Mouse (Mus musculus) kidney, postnatal 4 days (tissue): ENCODE measurements around the gene Lmx1b.

ENCODE experiments used
- DNase-seq, 2 experiments: peaks; one replicate each; pipeline ENCODE4 v3.0.0; 2021; ENCODE audit warnings: mixed read lengths in 2 of 2

Lmx1b gene

DNA sequence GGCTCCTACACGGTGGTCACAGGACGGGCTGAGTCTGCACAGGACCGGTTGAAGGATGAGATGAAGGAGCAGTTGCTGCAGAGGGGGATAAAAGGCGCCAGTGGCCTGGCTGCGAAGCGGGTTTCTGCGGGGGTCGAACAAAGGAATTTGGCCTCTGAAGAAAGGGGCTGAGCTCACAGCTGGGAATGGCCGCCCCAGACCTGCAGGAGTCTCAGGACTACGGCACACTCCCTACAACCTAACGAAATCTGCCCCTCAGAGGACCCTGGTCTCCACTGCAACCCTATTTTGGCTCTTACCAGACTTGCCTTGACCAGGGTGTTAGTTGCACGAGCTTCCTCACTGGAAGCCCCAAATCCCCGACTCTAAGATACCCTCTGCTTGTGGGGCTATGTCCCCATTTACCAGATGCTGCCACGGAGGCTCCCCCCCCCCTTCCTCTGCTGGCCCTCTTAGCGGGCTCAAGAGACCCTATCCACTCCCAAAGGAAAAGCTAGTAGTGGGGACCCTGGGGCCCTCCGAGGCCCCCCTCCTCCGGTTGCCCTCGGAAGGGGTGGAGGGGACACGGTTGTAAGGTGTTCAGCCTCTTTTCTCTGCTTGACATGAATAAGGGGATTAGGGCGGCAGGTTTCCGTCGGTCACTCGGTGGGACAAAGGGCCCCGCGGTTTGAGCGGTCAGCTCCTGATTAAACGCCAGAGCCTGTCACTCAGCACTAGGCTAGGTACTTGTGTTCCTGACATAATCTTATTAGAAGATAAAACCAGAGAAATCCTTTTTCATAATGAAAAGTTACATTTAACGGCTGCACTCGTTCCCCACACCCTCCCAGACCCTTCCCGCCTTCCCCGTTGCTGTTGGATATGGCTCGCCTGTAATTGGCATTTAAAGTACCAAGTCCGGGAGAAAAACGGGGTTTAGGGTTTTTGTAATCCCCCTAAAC is 10.0 kb downstream of the Lmx1b start:
- peak in 1 of 2 experiments; percentile 37 for DNase-seq

DNA sequence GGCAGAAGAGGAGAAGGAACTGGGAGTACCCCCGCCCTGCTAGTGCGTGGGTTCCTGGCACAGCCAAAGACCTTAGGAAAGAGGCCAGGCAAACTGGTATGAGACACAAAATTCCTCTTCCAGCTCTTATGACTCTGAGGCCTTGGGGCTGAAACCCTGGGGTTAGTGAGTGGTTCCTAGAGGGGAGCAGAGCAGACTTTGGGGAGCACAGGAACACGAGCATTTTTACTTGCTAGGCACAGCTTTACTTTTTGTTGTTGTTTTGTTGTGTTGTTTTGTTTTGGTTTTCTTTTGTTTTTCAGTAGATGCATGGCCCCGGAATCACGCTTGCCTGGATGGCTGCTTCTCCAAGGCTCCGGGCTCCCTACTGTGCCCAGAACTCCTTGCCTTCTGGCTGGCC is 10.7 kb downstream of the Lmx1b start:
- peak in 1 of 2 experiments; percentile 28 for DNase-seq

DNA sequence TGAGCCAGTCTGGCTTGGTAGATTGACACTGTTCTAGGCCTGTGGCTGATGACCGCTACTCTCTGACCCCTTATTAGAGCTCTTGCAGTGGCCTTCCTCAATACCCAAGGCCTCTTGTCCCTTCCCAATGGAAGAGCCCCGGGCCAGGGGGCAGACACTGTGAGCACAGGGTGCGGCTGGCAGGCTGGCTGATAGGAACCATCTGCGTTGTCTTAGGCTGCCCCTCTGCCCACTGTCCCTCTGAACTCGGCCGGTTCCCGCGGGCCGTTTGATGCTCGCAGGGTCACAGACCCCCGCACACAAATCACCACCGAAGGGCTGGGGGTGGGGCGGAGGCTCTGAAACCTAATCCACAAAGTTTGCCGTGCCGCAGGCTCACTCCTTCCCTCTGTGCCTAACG is 11.5 kb downstream of the Lmx1b start:
- peak; percentile 54 to 62 for DNase-seq

DNA sequence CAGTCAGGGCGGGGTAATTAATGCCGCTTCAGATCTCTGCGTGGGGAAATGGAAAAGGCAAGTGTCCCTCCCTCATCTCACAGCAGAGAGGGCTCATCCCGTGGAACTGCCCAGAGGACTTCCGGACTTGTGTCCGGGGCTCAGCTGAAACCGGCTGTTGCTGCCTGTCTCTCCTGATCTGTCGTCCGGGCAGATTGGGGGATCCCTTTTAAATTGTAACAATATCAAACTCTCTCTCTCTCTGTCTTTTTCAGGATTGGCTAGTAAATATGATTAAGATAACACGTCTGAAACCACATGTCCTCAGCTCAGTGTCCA is 13.3 kb downstream of the Lmx1b start:
- peak in 1 of 2 experiments; percentile 56 for DNase-seq

DNA sequence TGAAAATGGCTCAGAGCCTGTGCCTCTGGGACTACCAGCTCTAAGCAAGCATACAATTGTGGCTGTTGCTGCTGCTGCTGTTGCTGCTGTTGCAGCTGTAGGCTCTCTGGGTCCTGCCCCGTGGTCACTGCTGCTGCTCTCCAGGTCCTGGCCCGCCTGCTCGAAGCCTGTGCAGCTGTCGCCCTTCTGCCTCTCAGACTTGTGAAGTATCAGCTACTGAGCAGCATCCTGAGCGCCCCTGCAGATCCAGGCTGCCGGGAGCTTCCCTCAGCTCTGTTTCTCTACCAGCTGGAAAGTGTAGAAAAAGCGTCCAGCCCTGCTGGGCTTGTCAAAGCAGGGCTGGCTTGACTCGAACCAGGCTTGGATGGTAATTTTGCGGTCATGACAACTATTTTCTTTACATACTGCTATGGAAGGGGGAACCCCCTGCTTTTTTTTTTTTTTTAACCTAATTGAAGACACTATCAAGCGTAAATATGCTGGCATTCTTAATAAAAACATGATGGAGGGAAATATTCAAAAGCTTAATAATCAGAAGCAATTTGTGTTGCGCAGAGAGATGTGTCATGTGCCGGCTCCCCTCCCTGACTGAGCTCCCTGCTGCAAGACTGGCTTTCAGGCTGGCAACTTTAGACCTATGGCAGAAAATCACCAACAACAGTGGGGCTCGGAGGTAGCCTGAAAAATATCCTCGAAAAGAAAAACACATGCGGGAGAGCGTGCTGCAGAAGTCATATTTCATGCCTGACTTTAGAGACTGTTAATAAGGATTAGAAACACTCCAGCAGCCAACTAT is 13.9 kb downstream of the Lmx1b start:
- DNase-seq: peak; percentile 46 to 61

DNA sequence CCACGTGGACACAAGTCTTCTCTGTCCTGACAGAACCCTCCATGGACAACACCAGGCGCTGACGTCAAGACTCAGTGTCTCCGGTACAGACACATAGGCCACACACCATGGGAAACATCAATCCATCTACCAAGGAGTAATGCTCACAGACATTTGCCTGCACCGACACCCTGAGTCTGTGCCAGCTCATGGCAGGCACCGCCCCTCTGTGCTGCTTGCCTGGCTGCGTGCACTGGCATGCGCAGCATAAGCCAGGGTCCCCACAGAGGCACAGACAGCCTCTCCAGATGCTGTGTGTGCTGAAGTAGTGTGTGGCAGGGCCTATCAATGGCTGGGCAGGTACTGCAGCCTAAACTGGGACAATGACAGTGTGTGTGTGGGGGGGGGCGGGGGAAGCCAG is 22.6 kb downstream of the Lmx1b start:
- DNase-seq: no peak

DNA sequence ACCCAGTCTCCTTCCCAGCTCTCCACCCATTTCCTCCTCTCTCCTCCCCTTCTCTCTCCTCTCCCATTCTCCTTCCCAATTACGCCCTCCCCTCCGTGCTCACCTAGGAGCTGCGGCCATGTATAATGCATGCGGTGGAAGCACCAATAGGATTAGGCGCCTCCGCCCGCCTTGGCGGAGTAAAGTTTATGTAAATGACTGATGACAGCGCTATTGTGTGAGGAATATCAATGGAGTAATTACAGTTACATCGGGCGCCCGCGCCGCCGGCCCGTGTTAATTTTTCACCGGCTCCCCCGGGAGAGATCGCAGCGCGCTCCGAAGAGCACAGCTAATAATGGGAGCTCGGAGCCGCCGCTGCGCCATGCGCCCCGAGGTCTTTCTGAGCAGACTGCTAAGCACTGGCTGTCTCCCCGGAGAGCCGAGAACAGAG is 23.9 kb downstream of the Lmx1b start:
- peak in 1 of 2 experiments; percentile 55 for DNase-seq

DNA sequence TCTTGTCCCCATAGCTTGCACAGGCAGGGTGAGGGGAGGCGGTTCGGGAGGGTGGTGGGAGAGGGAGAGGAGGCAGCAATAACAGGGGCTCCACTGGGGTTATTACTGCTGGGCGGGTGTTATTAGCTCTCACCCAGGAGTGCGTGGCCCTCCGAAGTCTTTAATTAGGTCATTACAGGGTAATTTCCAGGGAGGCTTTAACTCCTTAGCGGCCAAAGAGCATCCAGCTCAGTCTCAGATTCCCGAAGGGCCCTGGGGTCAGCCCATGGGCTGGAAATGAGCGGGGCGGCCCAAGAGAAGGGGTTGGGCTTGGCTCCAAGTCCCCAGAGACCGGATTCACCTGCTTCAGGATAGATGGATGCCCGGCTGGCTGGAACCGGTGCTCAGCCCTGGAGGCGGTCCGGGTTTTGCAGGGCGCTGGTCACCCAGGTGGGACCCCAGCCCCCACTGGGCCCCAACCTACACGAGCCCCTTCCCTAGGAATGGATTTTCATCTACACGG is 24.4 kb downstream of the Lmx1b start:
- DNase-seq: peak in 1 of 2 experiments; percentile 48

DNA sequence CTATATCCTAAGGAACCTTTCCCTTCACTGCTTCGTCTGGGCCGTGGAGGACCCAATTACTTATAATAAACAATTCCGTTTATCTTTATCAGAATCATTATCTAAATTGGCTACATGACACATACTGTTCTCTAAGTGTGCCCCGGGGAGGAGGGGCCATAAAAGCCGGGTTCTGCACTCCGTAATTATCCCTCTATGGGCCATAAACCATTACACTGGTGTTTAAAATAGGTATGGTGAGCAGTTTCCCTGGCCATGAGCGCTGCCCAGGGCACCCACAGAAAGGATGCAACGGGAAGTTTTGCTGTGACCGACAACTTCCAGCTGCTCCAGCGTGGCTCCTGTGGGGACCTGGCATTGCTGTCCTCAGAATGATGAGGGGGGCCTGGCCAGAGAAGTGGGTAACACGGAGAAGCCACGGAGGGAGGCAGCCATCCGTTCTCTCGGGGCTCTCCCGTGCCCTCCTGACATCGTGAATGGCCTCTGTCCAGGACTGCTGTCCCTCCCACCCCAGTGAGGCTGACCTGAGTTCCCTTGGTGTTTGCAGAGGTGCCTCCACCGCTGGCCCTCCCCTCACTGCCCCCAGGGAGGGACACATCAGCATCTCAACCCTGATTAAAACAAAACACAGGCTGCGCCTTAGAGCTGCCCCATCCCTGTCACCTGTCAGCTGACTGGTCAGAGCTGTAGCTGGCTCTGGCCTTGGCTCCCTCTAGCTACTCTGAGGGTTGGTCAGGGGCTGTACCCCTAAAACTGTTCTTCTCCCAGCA is 34.6 kb downstream of the Lmx1b start:
- DNase-seq: peak; percentile 51 to 70

DNA sequence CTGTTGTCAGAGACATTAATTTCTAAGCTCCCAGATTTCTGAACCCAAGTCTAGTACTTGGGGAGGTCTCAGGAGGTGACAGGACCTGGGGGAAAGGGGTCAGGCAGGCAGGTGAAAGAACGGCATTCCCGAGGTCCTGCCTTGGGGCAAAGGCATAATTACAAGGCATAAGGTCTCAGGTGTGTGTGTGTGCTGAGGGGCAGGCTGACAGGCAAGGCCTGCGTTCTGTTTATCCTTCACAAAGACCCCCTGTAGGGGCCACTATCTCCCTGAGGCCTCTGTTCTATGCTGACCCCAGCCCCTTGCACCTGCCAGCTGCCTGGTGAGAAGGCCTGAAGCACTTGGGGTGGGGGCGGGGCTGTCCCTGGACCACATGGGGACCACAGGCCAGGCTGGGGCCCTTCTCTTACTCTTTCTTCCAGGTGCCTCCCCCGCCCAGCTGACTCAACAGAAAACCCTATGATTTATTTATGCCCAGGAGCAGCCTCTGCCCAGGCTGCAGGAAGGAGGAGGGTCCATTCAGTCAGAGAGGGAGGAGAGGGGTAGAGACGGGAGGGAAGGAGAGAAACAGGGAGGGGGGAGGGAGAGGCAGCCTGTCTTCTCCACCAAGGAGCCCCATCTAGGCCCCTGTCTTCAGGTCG is 35.3 kb downstream of the Lmx1b start:
- DNase-seq: peak; percentile 50 to 73

DNA sequence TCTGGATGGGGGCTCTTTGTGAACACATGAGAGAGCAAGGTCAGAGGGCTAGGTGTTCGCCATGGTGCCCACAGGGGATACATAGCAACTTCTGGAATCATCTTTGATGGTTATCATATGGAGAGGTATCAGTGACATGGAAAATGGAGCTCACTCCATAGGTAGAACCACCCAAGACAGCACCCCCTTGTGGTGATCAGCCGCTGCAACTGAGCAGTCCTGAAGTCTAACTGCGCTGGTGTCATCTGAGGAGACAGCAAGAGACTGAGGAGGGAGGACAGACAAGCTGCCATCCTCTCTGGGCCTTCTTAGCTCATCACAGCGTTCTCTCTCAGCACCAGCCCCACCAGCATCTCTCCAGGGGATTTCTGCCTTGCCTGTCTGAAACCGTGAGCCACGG is 39.8 kb downstream of the Lmx1b start:
- peak; percentile 45 to 54 for DNase-seq

DNA sequence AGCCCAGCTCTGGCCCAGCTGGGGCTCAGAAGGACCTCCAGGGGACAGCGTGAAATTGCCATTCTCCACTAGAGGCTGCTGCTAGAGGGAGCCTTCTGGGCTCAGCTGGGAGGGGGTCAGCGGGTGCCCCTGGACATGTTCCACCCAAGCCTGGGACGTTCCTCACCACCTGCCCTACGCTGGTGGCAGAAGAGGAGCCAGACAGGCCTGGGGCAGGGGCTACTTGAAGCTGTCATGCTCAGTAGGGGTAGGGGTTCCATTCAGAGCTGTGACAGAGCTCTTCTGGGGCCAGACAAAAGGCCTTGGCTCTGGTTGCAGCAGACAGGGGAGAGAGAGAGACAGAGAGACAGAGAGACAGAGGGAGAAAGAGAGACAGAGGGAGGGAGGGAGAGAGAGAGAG is 42.9 kb downstream of the Lmx1b start:
- DNase-seq: no peak

DNA sequence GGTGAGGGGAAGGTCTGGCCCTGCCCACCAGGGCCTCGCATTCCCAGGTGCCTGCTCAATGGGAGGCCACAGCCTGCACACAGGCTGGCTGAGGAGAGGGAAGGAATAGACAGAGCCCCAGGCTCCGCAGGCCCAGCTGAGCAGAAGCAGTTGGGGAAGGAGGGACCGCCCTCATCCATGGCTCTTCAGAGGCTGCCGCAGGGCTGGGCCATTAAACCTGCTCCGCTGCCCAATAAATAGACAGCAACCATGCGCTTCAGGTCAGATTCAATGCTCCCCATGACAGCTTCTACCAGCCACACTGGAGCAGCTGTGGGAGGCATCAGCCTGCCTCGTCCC is 45.3 kb downstream of the Lmx1b start:
- DNase-seq: peak in 1 of 2 experiments; percentile 32

DNA sequence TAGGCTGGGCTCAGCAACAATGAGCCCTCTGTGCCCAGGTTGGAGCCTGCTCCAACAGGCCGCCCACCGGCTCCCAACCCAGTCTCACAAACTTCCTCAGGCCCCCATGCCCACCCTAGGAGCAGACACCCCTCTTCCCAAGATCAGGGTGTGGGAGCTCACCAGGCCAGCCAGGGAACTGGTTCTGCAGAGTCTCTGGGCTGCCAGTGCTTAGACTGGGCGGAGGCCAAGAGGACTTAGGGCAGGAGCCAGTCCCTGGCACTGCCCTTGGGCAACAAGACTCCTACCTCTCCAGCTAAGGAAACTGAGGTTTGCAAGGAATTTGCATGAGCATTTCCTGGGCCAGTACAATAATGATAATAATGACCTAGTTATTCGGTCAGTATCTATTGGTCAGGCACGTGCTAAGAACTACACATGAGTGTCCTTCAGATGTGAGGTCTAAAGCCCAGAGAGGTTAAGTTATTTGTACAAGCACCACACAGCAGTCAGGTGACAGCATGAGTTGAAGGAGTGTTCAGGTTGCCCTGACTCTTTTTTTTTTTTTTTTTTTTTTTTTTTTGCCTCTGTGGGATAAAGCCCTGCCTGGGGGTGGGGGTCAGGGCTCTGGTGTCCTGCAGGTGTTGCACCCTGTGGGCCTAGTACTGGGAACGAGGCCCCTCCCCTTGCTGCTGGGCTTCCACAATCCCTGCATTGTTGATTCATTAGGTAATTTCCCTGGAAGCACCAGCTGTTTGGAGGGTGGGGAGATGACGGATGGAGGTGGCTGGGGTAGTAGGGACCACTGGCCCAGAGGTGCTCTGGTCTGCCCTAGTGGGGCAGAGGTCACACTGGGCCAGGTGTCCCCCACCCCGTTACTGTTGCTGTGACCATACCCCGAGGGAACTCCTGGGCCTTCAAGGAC is 45.9 kb downstream of the Lmx1b start:
- no peak for DNase-seq

DNA sequence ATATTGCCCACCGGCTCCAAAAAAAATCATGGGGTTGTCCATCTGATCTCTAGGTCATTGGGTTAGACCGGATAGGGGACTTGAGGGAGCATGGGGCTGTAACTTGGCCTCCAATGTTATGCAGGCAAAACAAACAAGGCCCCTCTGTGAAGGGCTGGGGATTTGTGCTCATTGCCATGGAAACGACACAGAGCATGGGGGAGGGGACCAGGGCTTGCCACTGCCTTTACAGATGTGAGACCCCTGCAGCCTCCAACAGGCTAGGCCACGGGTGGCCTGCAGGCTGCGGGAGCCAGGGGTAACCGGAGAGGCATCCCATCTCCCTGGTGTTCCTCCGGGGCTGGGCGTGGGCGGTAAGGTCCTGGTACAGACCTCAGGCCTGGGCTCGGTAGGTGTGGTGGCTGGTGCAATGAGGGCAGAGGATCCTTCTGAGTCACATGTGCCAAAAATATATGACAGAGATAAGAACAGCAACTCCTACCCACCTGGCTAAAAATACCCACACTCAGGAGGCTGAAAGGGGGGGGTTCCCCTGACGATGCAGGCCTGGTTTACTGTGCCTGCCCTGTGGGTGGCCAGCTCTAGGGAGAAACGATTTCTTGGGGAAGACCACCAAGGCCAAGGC is 47.3 kb downstream of the Lmx1b start:
- DNase-seq: peak in 1 of 2 experiments; percentile 36

DNA sequence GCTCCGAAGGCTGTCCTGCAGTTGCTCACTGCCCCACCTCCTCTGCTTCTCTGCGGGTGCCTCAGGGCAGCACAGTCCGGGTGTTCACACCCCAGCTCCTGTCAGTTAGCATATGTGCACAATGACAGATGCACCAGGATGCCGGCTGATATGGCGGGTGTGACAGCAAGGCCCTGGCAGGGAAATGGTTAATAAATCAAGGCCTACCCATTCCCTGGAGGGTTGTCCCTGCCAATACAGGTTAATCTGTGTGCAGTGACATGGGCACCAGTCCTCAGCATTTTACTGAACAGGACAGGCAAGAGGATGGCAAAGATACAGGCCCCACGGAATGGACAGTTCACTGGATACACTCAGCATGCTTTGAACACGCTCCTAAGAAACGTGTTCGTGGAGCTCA is 51.0 kb downstream of the Lmx1b start:
- no peak for DNase-seq

DNA sequence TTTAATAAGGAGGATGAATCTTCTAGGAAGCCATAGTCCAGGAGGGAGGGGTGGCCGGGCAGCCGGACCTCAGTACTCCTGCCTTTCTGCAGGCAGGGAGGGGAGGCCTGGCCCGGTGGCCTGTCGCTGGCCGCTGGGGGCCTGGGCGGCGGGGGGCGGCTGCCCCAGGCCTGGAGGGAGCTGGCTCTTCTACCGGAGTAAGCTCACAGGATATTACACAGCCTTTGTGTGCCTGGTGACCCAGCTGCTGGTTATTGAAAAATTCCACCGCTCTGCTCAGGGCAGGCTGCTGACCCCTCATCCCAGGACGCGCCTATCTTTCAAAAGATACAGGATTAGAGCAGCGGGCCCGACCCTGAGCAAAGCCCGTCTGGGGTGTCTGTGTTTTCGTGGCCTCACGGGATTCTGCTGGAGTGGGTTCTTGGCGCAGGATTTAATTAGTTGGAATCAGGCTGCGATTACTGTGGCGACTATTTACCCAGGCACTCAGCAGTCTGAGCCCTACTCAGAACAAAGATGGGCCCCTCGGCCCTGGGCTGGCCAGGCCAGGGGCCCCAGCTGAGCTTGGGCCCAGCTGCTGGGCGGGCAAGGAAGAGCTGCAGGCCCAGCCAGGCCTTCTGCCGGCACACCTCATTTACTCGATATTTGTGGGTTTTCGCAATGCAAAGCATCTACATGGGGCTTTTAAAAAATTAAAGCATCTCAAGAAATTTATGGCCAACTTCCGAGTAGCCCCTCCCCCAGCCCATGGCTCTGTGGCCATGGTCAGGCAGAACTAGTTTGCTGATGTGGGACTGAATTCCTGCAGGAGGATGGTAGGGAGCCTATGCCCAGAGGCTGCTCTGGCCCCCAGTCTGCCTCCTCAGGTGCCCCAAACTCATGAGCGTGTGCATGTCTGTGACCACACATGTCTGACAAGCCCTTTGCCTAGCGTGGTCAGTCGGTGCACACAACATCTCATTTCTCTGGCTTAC is 55.1 kb downstream of the Lmx1b start:
- peak; percentile 51 to 53 for DNase-seq

DNA sequence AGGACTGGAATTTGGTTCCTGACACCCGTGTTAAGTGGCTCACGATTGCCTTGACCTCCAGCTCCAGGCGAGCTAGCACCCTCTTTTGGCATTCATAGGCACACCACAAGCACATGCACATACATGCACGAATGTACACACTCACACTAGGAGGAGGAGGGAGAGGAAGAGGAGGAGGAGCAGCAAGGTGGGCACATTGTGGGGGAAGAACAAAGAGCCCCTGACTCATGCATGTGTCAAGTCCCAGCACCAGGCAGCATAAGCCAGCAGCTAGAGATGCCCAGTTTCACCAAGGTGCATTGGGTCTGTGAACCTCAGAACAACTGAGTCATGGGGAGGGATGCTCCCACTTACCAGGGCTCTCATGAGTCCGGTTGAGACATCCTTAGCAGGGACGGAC is 56.5 kb downstream of the Lmx1b start:
- no peak for DNase-seq

DNA sequence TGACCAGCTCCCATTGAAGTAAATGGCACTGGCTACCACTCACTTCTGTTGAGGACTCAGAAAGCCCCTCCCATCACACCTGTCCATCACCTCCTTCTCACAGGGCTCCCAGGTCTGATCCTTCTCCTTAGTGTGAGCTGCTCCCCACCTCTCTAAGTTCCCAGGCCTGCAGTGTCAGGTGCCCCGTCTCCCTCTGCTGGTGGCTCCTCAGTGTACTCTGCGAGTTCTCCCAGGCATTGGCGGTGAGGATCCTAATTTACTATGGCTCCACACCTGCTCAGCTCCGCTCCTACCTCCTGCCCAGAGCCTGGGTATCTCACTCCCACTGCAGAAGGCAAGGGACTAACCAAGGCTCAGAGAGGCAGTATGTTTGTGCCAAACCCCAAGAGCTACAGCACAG is 57.0 kb downstream of the Lmx1b start:
- DNase-seq: peak; percentile 62 to 65
